11 mouse cellular contexts compared by ENCODE assay signal in the genomic region with DNA sequence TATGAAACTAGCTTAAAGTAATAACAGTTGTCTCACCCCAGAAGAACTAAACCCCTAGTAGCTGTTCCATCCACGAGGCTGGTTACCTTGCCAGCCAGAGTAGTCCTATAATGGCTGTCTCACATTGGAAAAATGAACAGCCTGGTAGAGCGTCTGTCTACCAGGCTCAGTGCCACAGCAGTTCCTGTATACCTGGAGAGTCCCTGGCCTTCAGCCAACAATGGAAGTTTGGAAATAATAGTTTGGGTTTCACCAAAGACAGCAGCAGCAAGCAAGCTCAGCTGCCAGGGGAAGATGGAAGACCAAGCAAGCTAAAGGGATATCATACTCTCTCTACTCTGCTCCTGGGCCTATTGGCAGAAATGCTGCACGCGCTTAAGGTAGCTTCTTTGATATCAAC. TPM values are rescaled to one million over a fixed set of nuclear protein-coding genes. Genes with fewer than 3 reads are reported as not detected.
DNase-seq lines count a peak whose midpoint lies in the region; ATAC-seq and TF ChIP-seq lines count a peak whose summit lies in the region.
"Had no signal": no experiment of that assay in that cellular context is flagged by ENCODE, and none has a peak within 500 bp of the region (broad histone marks: within the 10 kb centered on the region; RNA-seq: fewer than 3 reads in every experiment).

No protein-coding gene starts in this region.

- H3K4me2 ChIP-seq in forebrain, embryonic 13.5 days: peak overlapping the region; percentile 77; the same call in 1 of the 2 replicates
- 0 out of 2 replicates have a peak overlapping the region, but pooled peaks have one; percentile 65 for H3K4me2 ChIP-seq in midbrain, embryonic 15.5 days

- H3K9ac ChIP-seq in liver, adult 2 months (ENCODE audit: low read depth, low read length): no peak overlapping the region
- H3K9ac ChIP-seq in forebrain, embryonic 13.5 days: no peak overlapping the region
- no peak overlapping the region for H3K9ac ChIP-seq in midbrain, embryonic 15.5 days

- ATAC-seq in forebrain, embryonic 13.5 days: no peak
- no peak for ATAC-seq in midbrain, embryonic 15.5 days (replicated peaks)
- ATAC-seq in inflammation-experienced regulatory T-cells, adult 6 months: no peak

- no peak for TF ChIP-seq POLR2A in liver, adult 2 months (IDR thresholded peaks at IDR 0.05; ENCODE audit: extremely low read depth, insufficient read depth, low read length)
- TF ChIP-seq POLR2A in cerebellum, adult 2 months (IDR thresholded peaks at IDR 0.05; ENCODE audit: borderline replicate concordance, insufficient read depth, low read length): no peak

- peak; percentile 68 for DNase-seq in liver, adult 2 months (ENCODE audit: extremely low read depth, low read depth, low spot score)
- DNase-seq in liver: no peak
- peak; percentile 32 to 58 for DNase-seq in cerebellum, adult 2 months
- DNase-seq in adrenal gland, adult 8-10 months: no peak
- DNase-seq: thymus, postnatal 36 days had no signal

- peaks cover 10% of the 10 kb centered on the region; the same call in 1 of the 2 replicates for H3K79me2 ChIP-seq in liver, adult 2 months (ENCODE audit: control insufficient read depth, insufficient read depth, low read length)

- peak overlapping the region; percentile 82 for H3K27ac ChIP-seq in liver, adult 2 months (replicated peaks; ENCODE audit: insufficient read depth, low read depth, low read length)
- H3K27ac ChIP-seq in cerebellum, adult 2 months (ENCODE audit: insufficient read depth, low read length): no peak overlapping the region
- no peak overlapping the region for H3K27ac ChIP-seq in forebrain, embryonic 13.5 days
- H3K27ac ChIP-seq in midbrain, embryonic 15.5 days: no peak overlapping the region
- H3K27ac ChIP-seq: embryonic facial prominence, embryonic 15.5 days; intestine, embryonic 15.5 days had no signal

- H3K9me3 ChIP-seq in forebrain, embryonic 13.5 days (replicated peaks): no peaks in the 10 kb centered on the region
- H3K9me3 ChIP-seq in midbrain, embryonic 15.5 days: no peaks in the 10 kb centered on the region
- H3K9me3 ChIP-seq: embryonic facial prominence, embryonic 15.5 days; heart, embryonic 10.5 days; intestine, embryonic 15.5 days had no signal

- peaks cover 5% of the 10 kb centered on the region for H3K36me3 ChIP-seq in liver, adult 2 months (ENCODE audit: control insufficient read depth, insufficient read depth, low read length)
- 0 out of 2 replicates have a peak, but pooled peaks cover 4% of the 10 kb centered on the region for H3K36me3 ChIP-seq in forebrain, embryonic 13.5 days (ENCODE audit: poor library complexity, severe bottlenecking)
- no peaks in the 10 kb centered on the region for H3K36me3 ChIP-seq in midbrain, embryonic 15.5 days (replicated peaks)
- H3K36me3 ChIP-seq: embryonic facial prominence, embryonic 15.5 days; intestine, embryonic 15.5 days had no signal

- 62% methylated on average over 4 of the region's 4 CpGs for WGBS in liver, adult 2 months
- WGBS in cerebellum, adult 2 months: 57% methylated on average over 4 of the region's 4 CpGs
- 92% methylated on average over 4 of the region's 4 CpGs for WGBS in forebrain, embryonic 13.5 days
- 94% methylated on average over 4 of the region's 4 CpGs for WGBS in midbrain, embryonic 15.5 days

- no peaks in the 10 kb centered on the region for H3K27me3 ChIP-seq in liver, adult 2 months (ENCODE audit: control insufficient read depth, insufficient read depth, low read length)
- no peaks in the 10 kb centered on the region for H3K27me3 ChIP-seq in cerebellum, adult 2 months (ENCODE audit: control insufficient read depth, insufficient read depth, low read length)
- no peaks in the 10 kb centered on the region for H3K27me3 ChIP-seq in forebrain, embryonic 13.5 days
- H3K27me3 ChIP-seq in midbrain, embryonic 15.5 days (replicated peaks): no peaks in the 10 kb centered on the region
- H3K27me3 ChIP-seq: embryonic facial prominence, embryonic 15.5 days; intestine, embryonic 15.5 days had no signal

- peaks cover 22% of the 10 kb centered on the region for H3K4me1 ChIP-seq in liver, adult 2 months (ENCODE audit: control insufficient read depth, insufficient read depth, low read length)
- peaks cover 2% of the 10 kb centered on the region; the same call in 1 of the 2 replicates for H3K4me1 ChIP-seq in cerebellum, adult 2 months (ENCODE audit: control insufficient read depth, insufficient read depth, low read length)
- peaks cover 30% of the 10 kb centered on the region for H3K4me1 ChIP-seq in forebrain, embryonic 13.5 days
- H3K4me1 ChIP-seq in midbrain, embryonic 15.5 days: peaks cover 36% of the 10 kb centered on the region

- H3K4me3 ChIP-seq in liver, adult 2 months (ENCODE audit: insufficient read depth, low read depth, low read length): no peak overlapping the region
- no peak overlapping the region for H3K4me3 ChIP-seq in cerebellum, adult 2 months (replicated peaks; ENCODE audit: insufficient read depth, low read depth, low read length)
- no peak overlapping the region for H3K4me3 ChIP-seq in forebrain, embryonic 13.5 days
- H3K4me3 ChIP-seq in midbrain, embryonic 15.5 days: no peak overlapping the region

- no peak for TF ChIP-seq CTCF in liver, adult 2 months (IDR thresholded peaks at IDR 0.05; ENCODE audit: low read depth, low read length)
- no peak for TF ChIP-seq CTCF in cerebellum, adult 2 months (IDR thresholded peaks at IDR 0.05; ENCODE audit: borderline replicate concordance, insufficient read depth, low read depth, low read length)

RNA-seq across cellular contexts. Expression of gene Sc5d, which starts 1.3 kb away (rescaled TPM):
- 532 and 536 TPM in 2 replicates for total RNA-seq in liver, adult 2 months (2014; rRNA removed)
- 652 and 777 TPM in 2 replicates for polyA plus RNA-seq in liver, adult 2 months (2012; rRNA removed)
- 88.8 and 92.6 TPM in 2 replicates for polyA plus RNA-seq in cerebellum, adult 2 months (2012; rRNA removed)
- 62.1 and 66.0 TPM in 2 replicates for polyA plus RNA-seq in forebrain, embryonic 13.5 days (2015; fragmentation: Nextera tagmentation; extraction: Ambion mirVana)
- 73.1 and 74.4 TPM in 2 replicates for polyA plus RNA-seq in midbrain, embryonic 15.5 days (2015; fragmentation: Nextera tagmentation; extraction: Ambion mirVana)
- total RNA-seq in adrenal gland, adult 8-10 months (2022): 100 to 1,000 TPM in 1 of 4 experiments, 10 to 100 TPM in 3; 66.2 to 126 (median 84.4) TPM
- polyA plus RNA-seq in inflammation-experienced regulatory T-cells, adult 6 months (2017; shearing (Covaris generic)): 10 to 100 TPM; 74.1 to 93.1 (median 90.4) TPM

Comparison
In these comparisons a context has a peak if more than half of its experiments do, and no peak if none do; other contexts are left out.
1. DNase-seq: peak in liver, adult 2 months (single experiment) and cerebellum, adult 2 months (2 of 2); none in liver (single experiment) and adrenal gland, adult 8-10 months (single experiment).